Mouse (Mus musculus) CH12F3 (cell line): ENCODE results near the gene Bglap2.
"Not testable (repeated sequence)": the region's sequence is repeated elsewhere in the genome, so short reads cannot be mapped to it uniquely, and the experiment has no call there.

Experiments used
- in situ Hi-C: fragments of 300-500 bp; cut with MboI; formaldehyde crosslinking; loops from 2 replicates; pipeline ENCODE4 v1.14.3; 2020; ENCODE audit warnings: low sequenced_read_pairs

Gene Bglap2

DNA sequence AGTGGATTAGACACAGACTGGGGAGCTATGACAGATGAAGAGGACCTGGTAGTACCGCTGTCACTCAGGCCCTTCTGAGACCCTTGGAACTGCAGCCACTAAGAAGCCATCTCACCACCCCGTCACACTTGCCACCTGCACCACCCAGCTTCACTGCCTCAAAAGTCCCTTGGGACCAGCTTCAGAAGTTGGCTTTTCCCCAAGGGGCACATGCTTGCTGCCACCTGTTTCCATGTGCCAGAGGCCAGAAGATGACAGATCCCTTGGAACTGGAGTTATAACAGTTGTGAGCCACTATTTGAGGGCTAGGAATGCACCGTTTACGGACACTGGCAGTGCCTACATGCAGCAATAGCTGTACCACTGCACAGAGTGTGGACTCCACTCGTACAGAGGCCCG lies 16.8 kb upstream of the Bglap2 start:
- in situ Hi-C loops = no loop called here

DNA sequence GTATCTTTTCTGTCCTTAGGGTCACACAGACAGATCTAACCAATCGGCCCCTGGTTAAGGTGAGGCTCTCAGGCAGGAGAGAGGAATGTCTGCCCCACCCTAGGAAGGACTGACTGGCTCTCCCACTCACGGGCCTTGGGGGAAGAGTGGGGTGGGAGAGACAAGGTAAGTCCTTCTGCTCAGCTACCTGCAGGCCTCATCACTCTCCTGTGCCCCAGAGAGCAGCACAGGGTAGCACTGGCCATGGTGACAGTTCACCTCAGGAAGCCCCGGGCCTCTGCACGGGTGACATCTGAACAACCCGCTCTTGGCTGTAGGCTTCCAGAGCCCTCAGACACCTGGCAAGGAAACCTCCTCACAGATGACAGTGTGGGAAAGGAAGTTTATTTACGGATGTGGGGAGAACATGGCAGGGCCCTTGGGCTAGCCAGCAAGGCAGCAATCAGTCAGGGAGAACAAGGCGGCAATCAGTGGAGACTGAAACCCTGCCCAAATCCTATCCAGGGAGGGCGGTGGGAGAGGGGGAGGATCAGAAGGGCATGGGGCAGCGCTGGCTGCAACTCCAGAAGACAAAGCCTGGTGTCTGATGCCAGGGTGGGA lies 15.4 kb upstream of the Bglap2 start:
- in situ Hi-C loops = no loop called here

DNA sequence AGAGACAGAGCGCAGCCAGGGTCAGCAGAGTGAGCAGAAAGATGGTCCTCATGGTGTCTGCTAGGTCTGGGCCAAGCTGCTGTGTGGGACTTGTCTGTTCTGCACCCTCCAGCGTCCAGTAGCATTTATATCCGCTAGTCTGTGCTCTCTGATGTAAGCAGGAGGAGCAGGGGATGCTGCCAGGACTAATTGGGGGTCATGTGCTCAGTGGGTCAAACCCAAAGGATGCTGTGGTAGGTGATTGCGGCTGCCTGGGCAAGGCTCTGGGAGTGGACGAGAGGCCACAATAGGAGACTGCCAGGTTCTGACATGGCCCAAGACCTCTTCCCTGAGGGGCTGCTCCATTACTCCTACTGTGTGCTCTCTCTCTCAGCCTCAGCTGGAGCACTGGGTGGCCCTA lies 5.9 kb upstream of the Bglap2 start, which contains the start of gene Bglap:
Gene Bglap (minus strand): TSS at position 101 of the 400 bp plus-strand sequence.
- in situ Hi-C loops = no loop called here

DNA sequence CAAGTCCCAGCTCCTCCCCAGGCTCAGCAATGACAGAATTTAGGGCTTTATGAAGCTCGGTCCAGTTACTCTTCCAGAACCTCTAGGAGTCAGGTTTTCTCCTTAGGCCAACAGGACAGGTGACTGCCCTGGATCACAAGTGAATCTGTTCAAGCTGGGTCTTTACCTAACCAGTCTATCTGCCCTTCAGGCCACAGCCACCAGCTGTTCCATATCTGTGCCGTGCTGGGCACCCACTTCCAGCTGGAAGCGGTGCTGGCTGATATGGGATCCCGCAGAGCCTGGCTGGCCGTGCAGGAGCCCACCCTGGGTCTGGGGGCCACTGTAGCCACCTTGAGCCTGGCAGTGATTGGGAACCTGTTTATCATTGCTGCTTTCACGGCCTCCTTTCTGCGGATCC lies 3.9 kb upstream of the Bglap2 start:
- in situ Hi-C loops = not testable (repeated sequence)

DNA sequence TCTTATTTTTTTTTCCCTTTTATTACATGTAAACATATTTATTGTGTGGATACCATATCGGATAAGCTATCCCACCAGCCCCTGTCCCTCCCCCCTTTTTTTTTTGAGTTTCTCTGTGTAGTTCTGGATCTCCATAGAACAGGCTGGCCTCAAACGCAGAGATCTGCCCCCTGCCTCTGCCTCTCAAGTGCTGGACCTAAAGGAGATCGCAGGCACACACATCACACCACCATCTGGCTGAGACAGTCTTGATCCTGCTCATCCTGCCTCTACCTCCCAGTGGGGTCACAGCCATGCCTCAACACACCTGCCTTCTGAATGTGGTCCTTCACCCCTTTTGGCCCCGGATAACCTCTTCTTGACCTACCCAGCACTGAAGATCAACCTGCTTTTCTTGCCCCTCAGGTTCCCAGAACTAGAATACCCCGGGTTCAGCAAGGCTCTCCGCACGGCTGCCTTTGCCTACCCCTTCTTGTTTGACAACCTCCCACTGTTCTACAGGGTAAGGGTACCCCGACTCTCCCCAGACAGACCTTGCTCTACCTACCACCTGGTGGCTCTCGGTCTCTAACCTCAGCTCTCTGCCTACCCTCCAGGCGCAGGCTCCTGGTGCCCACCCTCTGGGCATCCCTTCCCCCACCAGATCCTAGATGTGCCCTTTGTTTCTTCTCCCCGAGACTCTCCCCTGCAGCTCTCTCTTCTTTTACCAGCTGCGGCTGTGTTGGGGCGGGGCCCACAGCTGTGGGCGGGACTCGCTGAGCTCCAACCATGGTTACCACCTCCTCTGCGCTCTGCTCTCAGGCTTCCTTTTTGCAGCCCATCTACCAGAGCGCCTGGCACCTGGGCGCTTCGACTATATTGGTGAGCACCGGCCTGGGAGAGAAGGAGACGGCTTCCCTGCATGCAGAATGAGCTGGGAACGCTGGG lies 3.2 kb upstream of the Bglap2 start:
- in situ Hi-C loops = not testable (repeated sequence)

DNA sequence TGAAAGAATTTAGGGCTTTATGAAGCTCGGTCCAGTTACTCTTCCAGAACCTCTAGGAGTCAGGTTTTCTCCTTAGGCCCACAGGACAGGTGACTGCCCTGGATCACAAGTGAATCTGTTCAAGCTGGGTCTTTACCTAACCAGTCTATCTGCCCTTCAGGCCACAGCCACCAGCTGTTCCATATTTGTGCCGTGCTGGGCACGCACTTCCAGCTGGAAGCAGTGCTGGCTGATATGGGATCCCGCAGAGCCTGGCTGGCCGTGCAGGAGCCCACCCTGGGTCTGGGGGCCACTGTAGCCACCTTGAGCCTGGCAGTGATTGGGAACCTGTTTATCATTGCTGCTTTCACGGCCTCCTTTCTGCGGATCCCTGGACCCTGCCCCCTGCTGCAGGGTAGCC lies 1.9 kb downstream of the Bglap2 start:
- in situ Hi-C loops = not testable (repeated sequence)

DNA sequence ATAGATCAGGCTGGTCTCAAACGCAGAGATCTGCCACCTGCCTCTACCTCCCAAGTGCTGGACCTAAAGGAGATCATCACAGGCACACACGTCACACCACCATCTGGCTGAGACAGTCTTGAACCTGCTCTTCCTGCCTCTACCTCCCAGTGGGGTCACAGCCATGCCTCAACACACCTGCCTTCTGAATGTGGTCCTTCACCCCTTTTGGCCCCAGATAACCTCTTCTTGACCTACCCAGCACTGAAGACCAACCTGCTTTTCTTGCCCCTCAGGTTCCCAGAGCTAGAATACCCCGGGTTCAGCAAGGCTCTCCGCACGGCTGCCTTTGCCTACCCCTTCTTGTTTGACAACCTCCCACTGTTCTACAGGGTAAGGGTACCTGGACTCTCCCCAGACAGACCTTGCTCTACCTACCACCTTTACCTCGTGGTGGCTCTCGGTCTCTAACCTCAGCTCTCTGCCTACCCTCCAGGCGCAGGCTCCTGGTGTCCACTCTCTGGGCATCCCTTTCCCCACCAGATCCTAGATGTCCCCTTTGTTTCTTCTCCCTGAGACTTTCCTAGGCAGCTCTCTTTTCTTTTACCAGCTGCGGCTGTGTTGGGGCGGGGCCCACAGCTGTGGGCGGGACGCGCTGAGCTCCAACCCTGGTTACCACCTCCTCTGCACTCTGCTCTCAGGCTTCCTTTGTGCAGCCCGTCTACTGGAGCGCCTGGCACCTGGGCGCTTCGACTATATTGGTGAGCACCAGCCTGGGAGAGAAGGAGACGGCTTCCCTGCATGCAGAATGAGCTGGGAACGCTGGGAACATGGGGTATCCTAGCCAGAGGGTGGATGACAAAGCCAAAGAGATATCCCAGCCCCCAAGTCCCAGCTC lies 2.5 kb downstream of the Bglap2 start:
- in situ Hi-C loops = not testable (repeated sequence)

DNA sequence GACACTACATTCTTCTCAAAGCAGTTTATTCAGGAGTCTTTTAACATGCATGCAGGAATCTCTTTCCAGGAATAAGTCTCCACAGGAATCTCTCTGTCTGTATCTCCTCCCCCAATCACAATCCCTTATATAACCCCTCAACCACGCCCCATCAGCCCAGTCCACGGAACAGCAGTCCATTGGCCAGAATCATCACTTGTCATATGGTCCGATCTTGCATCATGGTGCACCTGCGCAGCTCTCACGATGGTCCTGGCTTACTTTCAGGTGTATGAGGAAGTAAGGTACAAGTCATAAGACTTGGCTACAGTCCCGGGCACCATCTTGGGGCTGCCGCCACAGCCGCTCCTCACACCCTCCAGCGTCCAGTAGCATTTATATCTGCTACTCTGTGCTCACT lies 5.9 kb downstream of the Bglap2 start, which contains the start of gene Bglap3:
Gene Bglap3 (minus strand): TSS at position 101 of the 400 bp plus-strand sequence.
- in situ Hi-C loops = not testable (repeated sequence)

DNA sequence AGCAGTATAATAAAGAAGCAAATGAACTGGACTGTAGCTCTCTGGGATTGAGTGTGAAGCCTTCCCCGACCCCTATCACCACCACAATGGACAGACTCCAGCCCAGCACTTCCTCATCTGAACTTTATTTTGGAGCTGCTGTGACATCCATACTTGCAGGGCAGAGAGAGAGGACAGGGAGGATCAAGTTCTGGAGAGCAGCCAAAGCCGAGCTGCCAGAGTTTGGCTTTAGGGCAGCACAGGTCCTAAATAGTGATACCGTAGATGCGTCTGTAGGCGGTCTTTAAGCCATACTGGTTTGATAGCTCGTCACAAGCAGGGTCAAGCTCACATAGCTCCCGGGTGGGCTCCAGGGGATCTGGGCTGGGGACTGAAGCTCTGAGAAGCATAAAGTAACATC lies 10.0 kb downstream of the Bglap2 start:
- in situ Hi-C loops = not testable (repeated sequence)

DNA sequence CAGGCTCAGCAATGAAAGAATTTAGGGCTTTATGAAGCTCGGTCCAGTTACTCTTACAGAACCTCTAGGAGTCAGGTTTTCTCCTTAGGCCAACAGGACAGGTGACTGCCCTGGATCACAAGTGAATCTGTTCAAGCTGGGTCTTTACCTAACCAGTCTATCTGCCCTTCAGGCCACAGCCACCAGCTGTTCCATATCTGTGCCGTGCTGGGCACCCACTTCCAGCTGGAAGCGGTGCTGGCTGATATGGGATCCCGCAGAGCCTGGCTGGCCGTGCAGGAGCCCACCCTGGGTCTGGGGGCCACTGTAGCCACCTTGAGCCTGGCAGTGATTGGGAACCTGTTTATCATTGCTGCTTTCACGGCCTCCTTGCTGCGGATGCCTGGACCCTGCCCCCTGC lies 11.0 kb downstream of the Bglap2 start:
- in situ Hi-C loops = not testable (repeated sequence)

DNA sequence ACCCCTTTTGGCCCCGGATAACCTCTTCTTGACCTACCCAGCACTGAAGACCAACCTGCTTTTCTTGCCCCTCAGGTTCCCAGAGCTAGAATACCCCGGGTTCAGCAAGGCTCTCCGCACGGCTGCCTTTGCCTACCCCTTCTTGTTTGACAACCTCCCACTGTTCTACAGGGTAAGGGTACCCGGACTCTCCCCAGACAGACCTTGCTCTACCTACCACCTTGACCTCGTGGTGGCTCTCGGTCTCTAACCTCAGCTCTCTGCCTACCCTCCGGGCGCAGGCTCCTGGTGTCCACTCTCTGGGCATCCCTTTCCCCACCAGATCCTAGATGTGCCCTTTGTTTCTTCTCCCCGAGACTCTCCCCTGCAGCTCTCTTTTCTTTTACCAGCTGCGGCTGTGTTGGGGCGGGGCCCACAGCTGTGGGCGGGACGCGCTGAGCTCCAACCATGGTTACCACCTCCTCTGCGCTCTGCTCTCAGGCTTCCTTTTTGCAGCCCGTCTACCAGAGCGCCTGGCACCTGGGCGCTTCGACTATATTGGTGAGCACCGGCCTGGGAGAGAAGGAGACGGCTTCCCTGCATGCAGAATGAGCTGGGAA lies 11.6 kb downstream of the Bglap2 start:
- in situ Hi-C loops = not testable (repeated sequence)

DNA sequence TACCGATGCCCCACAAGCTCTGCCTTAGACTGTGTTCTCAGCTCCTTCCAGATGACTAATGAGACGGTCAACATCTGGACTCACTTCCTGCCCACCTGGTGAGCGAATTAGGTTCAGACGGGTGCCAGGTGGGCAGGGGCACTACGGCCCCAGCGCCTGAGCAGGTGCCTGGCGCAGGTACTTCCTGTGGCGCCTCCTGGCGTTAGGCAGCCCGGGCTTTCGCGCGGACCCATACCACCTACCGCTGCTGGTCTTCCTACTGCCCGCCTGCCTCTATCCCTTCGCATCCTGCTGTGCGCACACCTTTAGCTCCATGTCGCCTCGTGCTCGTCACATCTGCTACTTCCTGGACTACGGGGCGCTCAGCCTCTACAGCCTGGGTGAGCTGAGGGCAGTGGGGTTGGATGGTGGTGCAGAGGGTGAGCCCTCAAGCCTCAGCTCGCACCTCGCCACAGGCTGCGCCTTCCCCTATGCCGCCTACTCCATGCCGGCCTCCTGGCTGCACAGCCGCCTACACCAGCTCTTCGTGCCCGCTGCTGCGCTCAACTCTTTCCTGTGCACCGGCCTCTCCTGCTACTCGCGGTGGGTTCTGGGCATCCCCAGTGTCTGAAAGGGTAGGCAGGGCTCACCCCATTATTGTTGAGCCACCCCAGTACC lies 12.7 kb downstream of the Bglap2 start:
- in situ Hi-C loops = no loop called here

DNA sequence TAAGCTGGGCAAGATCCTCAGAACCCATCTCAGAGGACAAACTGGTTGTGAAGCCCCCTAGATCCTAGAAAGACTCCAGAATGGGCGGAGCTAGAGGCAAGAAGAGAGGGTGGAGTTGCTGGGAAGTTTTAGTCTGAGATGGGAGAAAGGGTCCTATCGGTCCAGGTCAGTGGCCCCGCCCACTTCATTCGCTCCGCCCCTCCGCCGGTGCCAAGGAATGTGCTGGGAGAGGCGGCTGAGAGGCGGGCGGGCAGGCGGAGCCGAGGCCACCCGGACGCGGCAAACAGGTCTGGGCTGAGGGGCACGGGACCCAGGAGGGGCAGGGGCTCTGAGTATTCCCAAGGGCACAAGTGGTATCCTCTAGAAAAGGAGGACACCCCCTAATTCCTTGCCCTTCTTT lies 14.2 kb downstream of the Bglap2 start, which contains the start of gene Paqr6:
Gene Paqr6 (plus strand): TSS at position 248 of the 400 bp plus-strand sequence.
- in situ Hi-C loops = no loop called here

DNA sequence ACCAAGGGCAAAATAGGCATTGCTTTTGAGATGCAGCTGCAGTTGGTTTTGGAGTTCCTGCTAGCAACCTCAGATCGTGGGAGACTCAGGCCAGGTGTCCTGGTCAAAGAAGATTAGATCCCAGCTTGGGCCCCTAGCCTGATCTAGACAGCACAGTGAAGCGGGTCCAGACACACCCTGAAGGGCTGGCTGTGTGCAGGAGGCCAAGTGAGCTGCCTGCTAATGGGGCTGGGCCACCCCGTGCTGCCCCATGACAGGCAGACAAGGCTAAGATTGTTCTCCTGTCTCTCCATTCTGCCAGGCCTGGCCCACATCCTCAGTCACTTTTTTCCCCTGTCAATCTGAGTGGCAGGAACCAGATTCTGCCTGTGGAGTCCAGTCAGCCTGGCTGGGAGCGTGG lies 14.8 kb downstream of the Bglap2 start:
- in situ Hi-C loops = no loop called here

DNA sequence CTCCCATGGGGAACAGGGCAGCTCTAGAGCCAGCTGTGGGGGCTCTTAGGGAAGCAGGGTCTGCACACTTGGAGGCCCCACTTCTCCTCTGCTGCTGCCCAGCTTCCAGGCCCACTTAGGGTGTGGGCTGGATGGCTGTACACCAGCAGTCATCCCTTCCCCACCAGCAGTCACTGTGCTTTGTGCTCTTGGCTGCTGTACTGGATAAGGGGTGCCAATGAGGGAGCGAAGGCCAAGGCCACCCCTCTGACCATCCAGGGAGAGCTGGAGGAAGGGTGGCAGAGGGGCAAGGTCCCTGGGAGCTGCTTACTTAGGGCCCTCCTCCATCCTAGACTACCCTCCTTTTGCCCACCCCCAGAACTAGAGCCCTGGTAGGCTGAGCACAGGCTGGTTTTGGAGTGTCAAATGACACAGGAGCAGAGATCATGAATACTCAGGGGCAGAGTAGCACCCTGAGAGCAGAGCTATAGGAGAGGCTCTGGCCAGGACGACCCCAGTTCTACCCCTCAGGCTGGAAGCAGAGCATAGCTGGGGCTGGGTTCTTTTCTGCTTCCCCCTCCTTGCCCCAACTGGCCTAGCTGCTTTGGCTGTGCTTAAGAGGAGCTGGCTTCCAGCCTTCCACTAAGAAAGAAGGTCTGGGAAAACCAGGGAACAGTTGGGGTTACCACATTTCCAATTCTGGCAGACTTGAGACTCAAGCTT lies 16.7 kb downstream of the Bglap2 start:
- in situ Hi-C loops = no loop called here

DNA sequence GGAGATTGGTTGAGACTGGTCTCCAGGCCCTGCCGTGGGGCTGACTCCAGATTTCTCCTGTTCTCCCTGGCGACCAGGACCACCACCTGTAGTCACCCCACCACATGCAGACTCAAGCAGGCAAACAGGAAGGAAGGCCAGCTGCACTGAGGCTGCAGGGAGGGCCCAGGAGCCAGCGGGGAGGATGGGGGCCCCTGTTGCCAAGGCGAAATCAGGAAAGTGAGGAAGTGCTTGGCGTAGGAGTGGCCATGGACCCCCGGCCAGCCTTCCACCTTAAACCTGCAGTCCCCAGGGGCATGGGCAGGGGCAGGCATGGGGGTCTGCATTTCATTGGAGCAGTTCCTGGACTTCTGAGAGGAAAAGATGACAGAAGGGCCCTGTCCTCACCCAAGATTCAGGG lies 17.4 kb downstream of the Bglap2 start:
- in situ Hi-C loops = no loop called here

DNA sequence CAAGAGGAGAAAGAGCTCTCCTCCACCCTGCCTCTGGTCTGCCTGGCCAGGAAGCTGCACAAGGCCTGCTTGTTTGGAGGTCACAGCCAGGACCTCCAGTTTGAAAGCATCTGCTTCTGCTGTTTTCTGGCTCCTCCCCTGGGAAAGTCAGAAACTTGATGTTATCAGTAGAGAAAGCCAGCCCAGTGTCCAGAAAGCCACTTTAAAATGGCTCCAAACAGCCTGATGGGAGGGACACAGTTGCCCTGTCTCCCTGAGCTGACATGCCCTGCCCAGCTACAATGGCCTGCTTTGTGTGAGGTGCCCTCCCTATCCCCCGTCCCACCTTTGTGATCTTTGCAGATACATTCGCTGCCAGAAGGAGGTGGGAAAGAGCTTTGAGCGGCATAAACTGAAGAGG lies 18.5 kb downstream of the Bglap2 start:
- in situ Hi-C loops = no loop called here

DNA sequence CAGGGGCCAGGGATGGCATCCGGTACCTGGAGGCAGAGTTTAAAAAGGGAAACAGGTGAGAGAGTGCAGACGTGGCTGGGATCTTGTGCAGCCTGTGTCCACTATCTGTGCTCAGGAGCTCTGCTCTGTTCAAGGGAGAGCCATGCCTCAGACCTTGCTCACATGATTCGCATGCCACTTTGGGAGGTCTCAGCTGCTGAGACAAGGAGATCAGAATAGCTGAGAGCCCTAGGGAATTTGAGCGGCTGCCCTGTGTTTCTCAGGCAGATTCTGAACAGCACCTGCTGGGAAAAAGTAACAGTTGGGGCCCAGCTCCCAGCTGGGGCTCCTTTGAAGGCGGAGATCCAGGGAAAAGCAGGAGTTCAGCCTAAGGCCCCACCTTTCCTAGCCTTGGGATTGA lies 18.9 kb downstream of the Bglap2 start:
- in situ Hi-C loops = no loop called here

DNA sequence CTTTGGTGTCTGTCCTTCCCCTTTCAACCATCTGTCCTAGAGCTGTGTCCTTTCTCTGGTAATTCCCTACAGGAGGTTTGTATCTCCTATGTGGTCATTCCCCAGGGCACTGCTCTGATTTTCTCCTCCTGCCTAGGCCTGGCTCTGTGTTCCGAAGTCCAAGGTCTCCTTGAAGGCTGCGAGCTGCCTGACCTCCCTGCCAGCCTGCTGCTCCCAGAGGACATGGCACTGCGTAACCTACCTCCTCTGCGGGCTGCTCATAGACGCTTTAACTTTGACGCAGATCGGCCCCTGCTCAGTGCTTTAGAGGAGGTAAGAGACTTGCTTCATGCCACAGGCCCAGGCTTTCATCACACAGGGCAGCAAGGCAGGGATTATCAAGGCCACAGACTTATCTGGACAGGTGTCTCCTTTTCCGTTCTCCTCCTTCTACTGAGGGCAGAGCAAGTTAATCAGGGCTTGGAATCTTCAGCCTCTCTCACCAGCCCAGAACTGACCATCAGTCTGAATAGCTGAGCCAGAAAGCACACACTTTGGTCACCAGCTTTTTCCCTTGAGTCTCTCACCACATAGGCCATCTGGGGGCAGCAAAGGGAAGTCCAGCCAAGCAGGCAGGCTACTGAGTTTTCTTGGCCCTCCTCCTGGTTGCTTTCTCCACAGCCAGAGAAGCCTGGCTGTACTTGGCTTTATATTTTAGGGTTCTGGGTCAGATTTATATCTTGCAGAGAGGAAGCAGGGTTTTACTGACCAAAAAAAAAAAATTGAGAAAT lies 23.9 kb downstream of the Bglap2 start:
- in situ Hi-C loops = no loop called here
